Mouse (Mus musculus) kidney, adult 9 months (tissue): Measurements from ENCODE around the gene Zfp820.
A peak's percentile ranks its signal among the peaks of the same experiment; 100 is the strongest.
"Not testable (repeated sequence)": the region's sequence is repeated elsewhere in the genome, so short reads cannot be mapped to it uniquely, and the experiment has no call there.

Source experiments
- DNase-seq: peaks from one replicate; pipeline ENCODE4 v3.0.0; 2022

The Zfp820 gene

GRCm38 (mm10) chr17:21845545-21846321 lies at the start of gene Zfp820:
Gene Zfp820 (minus strand): TSS chr17:21845772.
- peak; percentile 73 for DNase-seq

GRCm38 (mm10) chr17:21871256-21871655 lies 25.7 kb upstream of the Zfp820 start:
- no peak for DNase-seq

- peak; percentile 1 for DNase-seq
Observed at GRCm38 (mm10) chr17:21846322-21846582, 680 bp upstream of the Zfp820 start.

GRCm38 (mm10) chr17:21838510-21838909 lies 7.1 kb downstream of the Zfp820 start:
- DNase-seq, result no peak

DNA sequence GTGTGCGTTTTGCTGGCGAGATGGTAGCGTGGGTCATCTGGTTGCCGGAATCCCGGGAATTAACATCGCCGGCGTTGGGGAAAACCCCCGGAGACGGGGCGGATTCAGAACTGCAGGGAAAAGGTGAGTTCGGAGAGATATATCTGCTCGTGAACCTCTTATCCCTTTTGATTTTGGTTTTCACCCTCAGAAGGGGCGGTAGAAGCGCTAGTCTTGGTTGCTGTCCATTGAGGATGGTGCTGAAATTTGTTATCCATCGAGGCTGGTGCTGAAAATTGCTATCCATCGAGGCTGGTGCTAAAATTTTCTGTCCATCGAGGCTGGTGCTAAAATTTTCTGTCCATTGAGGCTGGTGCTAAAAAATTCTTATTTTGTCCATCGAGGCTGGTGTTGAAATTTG lies 44.2 kb downstream of the Zfp820 start:
- DNase-seq, result not testable (repeated sequence)

GRCm38 (mm10) chr17:21792256-21792655 lies 53.3 kb downstream of the Zfp820 start:
- no peak for DNase-seq

- no peak for DNase-seq
Observed at GRCm38 (mm10) chr17:21770336-21770735, 75.2 kb downstream of the Zfp820 start.
